Comparison of ENCODE assay signal across 23 mouse cellular contexts in the genomic region with DNA sequence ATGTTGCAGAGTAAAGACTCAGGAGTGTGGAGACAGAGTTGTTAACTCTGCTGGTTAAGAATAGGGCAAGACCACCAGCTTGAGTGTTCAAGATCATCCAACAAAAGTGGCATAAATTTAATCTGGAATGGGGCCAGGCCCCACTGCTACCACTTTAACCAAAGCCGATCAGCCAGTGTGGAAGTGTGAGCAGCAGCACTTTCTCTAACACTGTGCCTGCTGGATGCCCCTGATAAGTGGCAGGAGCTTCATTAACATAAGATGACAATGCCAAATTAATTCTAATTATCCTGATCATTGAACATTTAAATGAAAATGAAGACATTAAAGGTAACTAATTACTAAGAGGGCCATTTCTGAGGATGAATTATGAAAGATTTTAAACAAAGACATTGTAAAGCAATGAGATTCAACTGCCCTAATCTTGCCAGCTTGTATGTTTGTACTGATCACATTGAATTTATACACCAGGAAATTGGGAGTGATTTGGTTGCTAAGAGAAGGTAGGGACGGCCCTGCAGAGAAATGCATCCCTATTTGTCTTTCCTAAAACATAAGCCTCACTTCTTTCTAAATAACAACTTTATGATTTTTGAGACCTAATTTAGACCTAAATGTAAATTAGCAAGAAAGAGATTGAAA.
DNase-seq lines count a peak whose midpoint lies in the region; ATAC-seq lines count a peak whose summit lies in the region.
"Had no signal": no experiment of that assay in that cellular context is flagged by ENCODE, and none has a peak within 500 bp of the region (broad histone marks: within the 10 kb centered on the region; RNA-seq: fewer than 3 reads in every experiment).

No protein-coding gene starts in this region.

- H3K9me3 ChIP-seq in neural tube, embryonic 11.5 days (ENCODE audit: control insufficient read depth, low read length): no peaks in the 10 kb centered on the region
- H3K9me3 ChIP-seq in neural tube, embryonic 15.5 days (replicated peaks): no peaks in the 10 kb centered on the region
- no peaks in the 10 kb centered on the region for H3K9me3 ChIP-seq in hindbrain, embryonic 14.5 days (ENCODE audit: control insufficient read depth, low read length)
- H3K9me3 ChIP-seq in neural tube, embryonic 14.5 days (ENCODE audit: control insufficient read depth, low read length): no peaks in the 10 kb centered on the region
- H3K9me3 ChIP-seq: embryonic facial prominence, embryonic 12.5 days; heart, embryonic 15.5 days; hindbrain, embryonic 15.5 days; kidney, embryonic 15.5 days; limb, embryonic 13.5 days; liver, embryonic 13.5 days had no signal

- intact Hi-C loops in heart, postnatal 14 days (cut with DNase I): no loop called here

- ATAC-seq in neural tube, embryonic 11.5 days (ENCODE audit: insufficient read depth, low FRiP score, low TSS enrichment): peak; percentile 63; the same call in 1 of the 2 replicates
- ATAC-seq in neural tube, embryonic 15.5 days (ENCODE audit: low FRiP score): no peak
- ATAC-seq in hindbrain, embryonic 14.5 days (ENCODE audit: low FRiP score): peak; percentile 71; the same call in 1 of the 2 replicates
- ATAC-seq in neural tube, embryonic 14.5 days (ENCODE audit: low read depth): peak; percentile 88
- ATAC-seq: intestine, postnatal 0 days; Patski had no signal

- H3K4me1 ChIP-seq in neural tube, embryonic 11.5 days (ENCODE audit: control insufficient read depth, insufficient read depth, low read length): no peaks in the 10 kb centered on the region
- H3K4me1 ChIP-seq in neural tube, embryonic 15.5 days: no peaks in the 10 kb centered on the region
- H3K4me1 ChIP-seq in hindbrain, embryonic 14.5 days (replicated peaks; ENCODE audit: control insufficient read depth, insufficient read depth, low read length): no peaks in the 10 kb centered on the region
- H3K4me1 ChIP-seq in neural tube, embryonic 14.5 days (ENCODE audit: control insufficient read depth, insufficient read depth, low read length): no peaks in the 10 kb centered on the region
- H3K4me1 ChIP-seq: embryonic facial prominence, embryonic 12.5 days; heart, embryonic 15.5 days; hindbrain, embryonic 15.5 days; kidney, embryonic 15.5 days; limb, embryonic 13.5 days; liver, embryonic 13.5 days had no signal

- H3K27me3 ChIP-seq in neural tube, embryonic 11.5 days (ENCODE audit: control insufficient read depth, insufficient read depth, low read length): no peaks in the 10 kb centered on the region
- H3K27me3 ChIP-seq in neural tube, embryonic 15.5 days (replicated peaks): no peaks in the 10 kb centered on the region
- H3K27me3 ChIP-seq in hindbrain, embryonic 14.5 days (ENCODE audit: control insufficient read depth, insufficient read depth, low read length): no peaks in the 10 kb centered on the region
- no peaks in the 10 kb centered on the region for H3K27me3 ChIP-seq in neural tube, embryonic 14.5 days (ENCODE audit: control insufficient read depth, insufficient read depth, low read length)
- H3K27me3 ChIP-seq: embryonic facial prominence, embryonic 12.5 days; heart, embryonic 15.5 days; hindbrain, embryonic 15.5 days; kidney, embryonic 15.5 days; limb, embryonic 13.5 days; liver, embryonic 13.5 days; Patski had no signal

- peak; percentile 31 to 36 for DNase-seq in cerebellum, postnatal 10 days
- DNase-seq in cerebellum, postnatal 25 days: no peak
- no peak for DNase-seq in neural tube, embryonic 11.5 days (ENCODE audit: low spot score)
- peak; percentile 40 for DNase-seq in hindbrain, embryonic 14.5 days (ENCODE audit: low spot score)
- no peak for DNase-seq in heart, postnatal 14 days
- DNase-seq in right cerebral cortex, adult 18-20 months: no peak
- DNase-seq: adrenal gland, adult 8-10 months; cerebellum, adult 9-10 months; gastrocnemius, postnatal 10 days; liver, embryonic 13.5 days; lung, embryonic 14.5 days; lung, postnatal 36 days; thymus, postnatal 36 days had no signal

- H3K4me2 ChIP-seq in neural tube, embryonic 11.5 days (ENCODE audit: low read depth): no peak overlapping the region
- no peak overlapping the region for H3K4me2 ChIP-seq in neural tube, embryonic 15.5 days
- no peak overlapping the region for H3K4me2 ChIP-seq in hindbrain, embryonic 14.5 days (replicated peaks)
- no peak overlapping the region for H3K4me2 ChIP-seq in neural tube, embryonic 14.5 days (ENCODE audit: low read depth, low read length)
- H3K4me2 ChIP-seq: embryonic facial prominence, embryonic 12.5 days; heart, embryonic 15.5 days; hindbrain, embryonic 15.5 days; kidney, embryonic 15.5 days; limb, embryonic 13.5 days; liver, embryonic 13.5 days; lung, embryonic 14.5 days had no signal

- H3K9ac ChIP-seq in neural tube, embryonic 11.5 days (ENCODE audit: low read length): no peak overlapping the region
- no peak overlapping the region for H3K9ac ChIP-seq in neural tube, embryonic 15.5 days (replicated peaks)
- no peak overlapping the region for H3K9ac ChIP-seq in hindbrain, embryonic 14.5 days
- H3K9ac ChIP-seq in neural tube, embryonic 14.5 days (replicated peaks; ENCODE audit: low read depth, low read length): no peak overlapping the region
- H3K9ac ChIP-seq: embryonic facial prominence, embryonic 12.5 days; heart, embryonic 15.5 days; hindbrain, embryonic 15.5 days; kidney, embryonic 15.5 days; limb, embryonic 13.5 days; liver, embryonic 13.5 days; lung, embryonic 14.5 days had no signal

- no peak overlapping the region for H3K27ac ChIP-seq in neural tube, embryonic 11.5 days (ENCODE audit: low read depth, low read length)
- H3K27ac ChIP-seq in neural tube, embryonic 15.5 days (replicated peaks): no peak overlapping the region
- no peak overlapping the region for H3K27ac ChIP-seq in hindbrain, embryonic 14.5 days
- no peak overlapping the region for H3K27ac ChIP-seq in neural tube, embryonic 14.5 days (ENCODE audit: low read depth, low read length)
- H3K27ac ChIP-seq: embryonic facial prominence, embryonic 12.5 days; heart, embryonic 15.5 days; hindbrain, embryonic 15.5 days; kidney, embryonic 15.5 days; limb, embryonic 13.5 days; liver, embryonic 13.5 days had no signal

- no peak overlapping the region for H3K4me3 ChIP-seq in neural tube, embryonic 11.5 days (ENCODE audit: low read depth, low read length)
- H3K4me3 ChIP-seq in neural tube, embryonic 15.5 days (replicated peaks): no peak overlapping the region
- H3K4me3 ChIP-seq in hindbrain, embryonic 14.5 days (replicated peaks; ENCODE audit: low read length): no peak overlapping the region
- H3K4me3 ChIP-seq in neural tube, embryonic 14.5 days (ENCODE audit: low read depth, low read length): no peak overlapping the region
- H3K4me3 ChIP-seq: embryonic facial prominence, embryonic 12.5 days; erythroblast, embryonic 14.5 days; heart, embryonic 15.5 days; hindbrain, embryonic 15.5 days; kidney, embryonic 15.5 days; limb, embryonic 13.5 days; liver, embryonic 13.5 days had no signal

- 82% methylated on average over 2 of the region's 2 CpGs for WGBS in neural tube, embryonic 11.5 days
- 31% methylated on average over 2 of the region's 2 CpGs for WGBS in neural tube, embryonic 15.5 days
- WGBS in hindbrain, embryonic 14.5 days: 57% methylated on average over 2 of the region's 2 CpGs
- 30% methylated on average over 2 of the region's 2 CpGs for WGBS in neural tube, embryonic 14.5 days

- no peaks in the 10 kb centered on the region for H3K36me3 ChIP-seq in neural tube, embryonic 11.5 days (ENCODE audit: control insufficient read depth, insufficient read depth, low read length)
- H3K36me3 ChIP-seq in neural tube, embryonic 15.5 days: no peaks in the 10 kb centered on the region
- no peaks in the 10 kb centered on the region for H3K36me3 ChIP-seq in hindbrain, embryonic 14.5 days (replicated peaks; ENCODE audit: control insufficient read depth, insufficient read depth)
- H3K36me3 ChIP-seq in neural tube, embryonic 14.5 days (ENCODE audit: control insufficient read depth, insufficient read depth, low read length): no peaks in the 10 kb centered on the region
- H3K36me3 ChIP-seq: embryonic facial prominence, embryonic 12.5 days; heart, embryonic 15.5 days; hindbrain, embryonic 15.5 days; kidney, embryonic 15.5 days; limb, embryonic 13.5 days; liver, embryonic 13.5 days had no signal

Comparison
In these comparisons a context has a peak if more than half of its experiments do, and no peak if none do; other contexts are left out.
1. DNase-seq: peak in cerebellum, postnatal 10 days (2 of 2) and hindbrain, embryonic 14.5 days (single experiment); none in cerebellum, postnatal 25 days (0 of 2), neural tube, embryonic 11.5 days (single experiment), heart, postnatal 14 days (0 of 2) and right cerebral cortex, adult 18-20 months (single experiment).